Mouse (Mus musculus) G1E (cell line): ENCODE measurements around the gene Hsd17b13. TPM values are rescaled to one million over a fixed set of nuclear protein-coding genes. Genes with fewer than 3 reads are reported as not detected.

Experiments
- ATAC-seq: 2 replicates; pipeline ENCODE4 v1.8.0; 2016; ENCODE audit warnings: mild to moderate bottlenecking; ENCODE audit not compliant: insufficient number of reproducible peaks, poor library complexity, low FRiP score, severe bottlenecking; ENCODE audit errors: extremely low read depth
- DNase-seq: peaks from one replicate; pipeline ENCODE4 v3.0.0; 2012; ENCODE audit warnings: low spot score
- H3K27me3 ChIP-seq: 2 replicates; pipeline ENCODE4 v1.6.1; 2012; ENCODE audit warnings: mild to moderate bottlenecking, low read length, inconsistent platforms; ENCODE audit not compliant: insufficient read depth
- H3K36me3 ChIP-seq: replicated peaks from 2 replicates; pipeline ENCODE3; 2012; ENCODE audit warnings: mild to moderate bottlenecking, inconsistent platforms
- H3K4me1 ChIP-seq: 2 replicates; pipeline ENCODE4 v1.6.1; 2012; ENCODE audit warnings: low read depth, low read length, inconsistent platforms, mixed read lengths; ENCODE audit not compliant: insufficient read depth
- H3K4me3 ChIP-seq: 2 replicates; pipeline ENCODE4 v1.5.1; 2012; ENCODE audit warnings: low read depth, mild to moderate bottlenecking, inconsistent platforms, low read length, moderate library complexity, mixed read lengths
- H3K9me3 ChIP-seq: replicated peaks from 2 replicates; pipeline ENCODE4 v1.6.1; 2012; ENCODE audit warnings: inconsistent platforms
- CTCF ChIP-seq: IDR thresholded peaks from 2 replicates; pipeline ENCODE4 v1.5.1; 2012; ENCODE audit warnings: low read depth, low read length, inconsistent platforms, mixed read lengths
- GATA1 ChIP-seq: IDR thresholded peaks from 2 replicates; pipeline ENCODE4 v1.6.1; 2012; ENCODE audit warnings: borderline replicate concordance, low read length, inconsistent platforms, mixed read lengths
- GATA2 ChIP-seq: IDR thresholded peaks from 2 replicates; pipeline ENCODE4 v1.6.1; 2012; ENCODE audit warnings: low read depth, low read length, inconsistent platforms, borderline replicate concordance
- POLR2AphosphoS5 ChIP-seq: IDR thresholded peaks from 2 replicates; pipeline ENCODE4 v1.6.1; 2012; ENCODE audit warnings: low read depth, low read length, inconsistent platforms; ENCODE audit not compliant: insufficient replicate concordance
- TAL1 ChIP-seq: conservative IDR thresholded peaks from 2 replicates; pipeline ENCODE4 v1.6.1; 2012; ENCODE audit warnings: low read depth, low read length, inconsistent platforms, mixed read lengths
- polyA plus RNA-seq: library from polyadenylated mRNA; stranded (reverse); fragments of >175 nt; gene quantifications from 2 replicates; pipeline ENCODE4 v1.2.3, GENCODE M21; 2012
- total RNA-seq, 2 experiments: library from RNA; stranded (forward) in 1 of 2; stranded (reverse) in 1 of 2; fragments of 200-1000 nt in 1 of 2; fragments of >200 nt in 1 of 2; fragmentation: Nextera tagmentation in 1 of 2; gene quantifications; 2 replicates each; pipeline ENCODE4 v1.2.3; 2014 to 2017

Hsd17b13 gene
- total and polyA plus RNA-seq, 3 experiments = not detected

GRCm38 (mm10) chr5:103993601-103994000, 16.4 kb upstream of the Hsd17b13 start:
- H3K27me3 ChIP-seq = no peaks in the 10 kb centered on the region
- TF ChIP-seq POLR2AphosphoS5 = no peak
- TF ChIP-seq GATA2 = no peak
- TF ChIP-seq TAL1 = no peak
- TF ChIP-seq CTCF = no peak
- TF ChIP-seq GATA1 = no peak
- no peaks in the 10 kb centered on the region for H3K36me3 ChIP-seq
- ATAC-seq (no peak), DNase-seq (no peak)
- H3K4me3 ChIP-seq = no peak overlapping the region
- no peaks in the 10 kb centered on the region for H3K4me1 ChIP-seq
- no peaks in the 10 kb centered on the region for H3K9me3 ChIP-seq

- H3K4me1 ChIP-seq = no peaks in the 10 kb centered on the region
- no peaks in the 10 kb centered on the region for H3K27me3 ChIP-seq
- TF ChIP-seq TAL1 (no peak), GATA1 (no peak), POLR2AphosphoS5 (no peak)
- DNase-seq = no peak
- H3K36me3 ChIP-seq = no peaks in the 10 kb centered on the region
- no peak for ATAC-seq
- no peaks in the 10 kb centered on the region for H3K9me3 ChIP-seq
- H3K4me3 ChIP-seq = no peak overlapping the region
Observed at GRCm38 (mm10) chr5:103992831-103993230, 15.6 kb upstream of the Hsd17b13 start.

GRCm38 (mm10) chr5:103980705-103981560, 3.7 kb upstream of the Hsd17b13 start:
- DNase-seq = no peak
- no peak for TF ChIP-seq TAL1
- no peak for TF ChIP-seq GATA1
- TF ChIP-seq GATA2 = no peak
- no peak for TF ChIP-seq POLR2AphosphoS5
- TF ChIP-seq CTCF = no peak
- Histone ChIP-seq H3K27me3 (no peaks in the 10 kb centered on the region), H3K4me3 (no peak overlapping the region), H3K36me3 (no peaks in the 10 kb centered on the region), H3K9me3 (peaks cover 3% of the 10 kb centered on the region; the same call in 1 of the 2 replicates), H3K4me1 (no peaks in the 10 kb centered on the region)
- ATAC-seq = no peak

- no peak for TF ChIP-seq CTCF
- TF ChIP-seq GATA1 = no peak
- no peak for TF ChIP-seq POLR2AphosphoS5
- TF ChIP-seq TAL1 = no peak
- no peak for TF ChIP-seq GATA2
- no peak for DNase-seq
- no peaks in the 10 kb centered on the region for H3K27me3 ChIP-seq
- H3K9me3 ChIP-seq = peaks cover 2% of the 10 kb centered on the region; the same call in 1 of the 2 replicates
- H3K4me1 ChIP-seq = no peaks in the 10 kb centered on the region
- H3K4me3 ChIP-seq = no peak overlapping the region
- H3K36me3 ChIP-seq = no peaks in the 10 kb centered on the region
- no peak for ATAC-seq
Observed at GRCm38 (mm10) chr5:103977907-103978570, 829 bp upstream of the Hsd17b13 start.

- no peaks in the 10 kb centered on the region for H3K4me1 ChIP-seq
- no peak for DNase-seq
- no peak for TF ChIP-seq POLR2AphosphoS5
- TF ChIP-seq GATA1 = no peak
- TF ChIP-seq CTCF = no peak
- no peak for TF ChIP-seq TAL1
- no peak for TF ChIP-seq GATA2
- H3K36me3 ChIP-seq = no peaks in the 10 kb centered on the region
- no peak overlapping the region for H3K4me3 ChIP-seq
- ATAC-seq = no peak
- no peaks in the 10 kb centered on the region for H3K27me3 ChIP-seq
- peaks cover 2% of the 10 kb centered on the region; the same call in 1 of the 2 replicates for H3K9me3 ChIP-seq
Observed at GRCm38 (mm10) chr5:103975736-103976135, 1.5 kb downstream of the Hsd17b13 start.

GRCm38 (mm10) chr5:103972801-103973200, 4.4 kb downstream of the Hsd17b13 start:
- H3K4me3 ChIP-seq = no peak overlapping the region
- TF ChIP-seq POLR2AphosphoS5 = no peak
- TF ChIP-seq CTCF = no peak

More at GRCm38 (mm10) chr5:103972801-103973200, 4.4 kb downstream of the Hsd17b13 start:
- H3K9me3 ChIP-seq = peaks cover 2% of the 10 kb centered on the region; the same call in 1 of the 2 replicates
- no peak for DNase-seq
- no peaks in the 10 kb centered on the region for H3K27me3 ChIP-seq
- no peaks in the 10 kb centered on the region for H3K4me1 ChIP-seq
- no peak for ATAC-seq
- H3K36me3 ChIP-seq = no peaks in the 10 kb centered on the region
